Mouse (Mus musculus) kidney, embryonic 16.5 days (tissue): ENCODE results near the gene Tcf3. TPM values are rescaled to one million over a fixed set of nuclear protein-coding genes. Genes with fewer than 3 reads are reported as not detected.

Experiments used
- ATAC-seq: fragments of 200-750 bp; cut with Nextera tagmentation; 2 replicates; pipeline ENCODE4 v1.8.0; 2017; ENCODE audit warnings: moderate TSS enrichment; ENCODE audit not compliant: low FRiP score, low TSS enrichment
- H3K27ac ChIP-seq: fragments of 300-500 bp; sonication (generic); 2 replicates; pipeline ENCODE4 v1.5.1; 2014; ENCODE audit warnings: low read length
- H3K27me3 ChIP-seq: fragments of 300-500 bp; sonication (generic); 2 replicates; pipeline ENCODE4 v1.6.1; 2014; ENCODE audit warnings: low read length, control low read depth, mixed read lengths; ENCODE audit not compliant: insufficient read depth
- H3K36me3 ChIP-seq: fragments of 300-500 bp; sonication (generic); 2 replicates; pipeline ENCODE4 v1.6.1; 2014; ENCODE audit warnings: low read length, control low read depth, mixed read lengths; ENCODE audit not compliant: insufficient read depth
- H3K4me1 ChIP-seq: fragments of 300-500 bp; sonication (generic); 2 replicates; pipeline ENCODE4 v1.6.1; 2014; ENCODE audit warnings: low read length, control low read depth, mixed read lengths; ENCODE audit not compliant: insufficient read depth
- H3K4me2 ChIP-seq: fragments of 300-500 bp; sonication (generic); replicated peaks from 2 replicates; pipeline ENCODE4 v1.6.1; 2014; ENCODE audit warnings: low read depth, low read length
- H3K4me3 ChIP-seq: fragments of 300-500 bp; sonication (generic); 2 replicates; pipeline ENCODE4 v1.5.1; 2014; ENCODE audit warnings: mild to moderate bottlenecking, low read length
- H3K9ac ChIP-seq: fragments of 300-500 bp; sonication (generic); replicated peaks from 2 replicates; pipeline ENCODE4 v1.6.1; 2014; ENCODE audit warnings: low read length
- H3K9me3 ChIP-seq: fragments of 300-500 bp; sonication (generic); 2 replicates; pipeline ENCODE4 v1.6.1; 2016; ENCODE audit warnings: low read length, control low read depth
- WGBS: fragments of 180-500 bp; shearing (Covaris S2); extraction: QIAGEN DNeasy Blood & Tissue Kit; methylation state at CpG from one replicate; pipeline ENCODE4 v1.1.7; 2014; 5-methylcytosine and 5-hydroxymethylcytosine counted together
- polyA plus RNA-seq: library from polyadenylated mRNA; unstranded; fragments of >200 nt; fragmentation: Nextera tagmentation; extraction: Ambion mirVana; gene quantifications from 2 replicates; pipeline ENCODE4 v1.2.1, GENCODE M21; 2015

Tcf3 gene
- polyA plus RNA-seq, 1 experiment from 2014 or later = 118 TPM

DNA sequence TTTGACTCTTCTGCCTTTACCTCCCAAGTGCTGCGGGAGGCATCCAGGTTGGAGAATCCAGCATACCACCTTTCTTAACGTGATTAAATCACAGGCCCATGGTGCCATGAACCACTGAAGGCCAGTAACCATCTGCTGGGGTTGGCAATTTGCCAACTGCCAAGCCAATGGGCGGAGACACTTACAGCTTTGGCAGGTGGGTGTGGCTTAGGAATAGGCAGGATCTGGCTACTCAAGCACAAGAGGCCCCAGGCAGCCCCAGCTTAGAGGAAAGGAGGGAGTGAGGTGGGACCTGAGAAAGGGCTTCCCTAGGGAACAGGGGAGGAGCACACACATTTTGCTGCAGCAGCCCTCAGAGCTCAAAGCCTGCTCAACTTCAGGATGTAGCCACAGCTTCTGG, 15.1 kb downstream of the Tcf3 start:
- H3K4me1 ChIP-seq = peaks cover 4% of the 10 kb centered on the region; the same call in 1 of the 2 replicates
- H3K9ac ChIP-seq = no peak overlapping the region
- no peak overlapping the region for H3K27ac ChIP-seq
- WGBS = 59% methylated on average over 3 of the region's 3 CpGs
- no peaks in the 10 kb centered on the region for H3K27me3 ChIP-seq
- peaks cover 85% of the 10 kb centered on the region for H3K36me3 ChIP-seq
- H3K4me2 ChIP-seq = no peak overlapping the region
- no peak for ATAC-seq
- no peak overlapping the region for H3K4me3 ChIP-seq
- no peaks in the 10 kb centered on the region for H3K9me3 ChIP-seq

- no peak overlapping the region for H3K4me2 ChIP-seq
- peaks cover 90% of the 10 kb centered on the region for H3K36me3 ChIP-seq
- no peak overlapping the region for H3K9ac ChIP-seq
- H3K4me3 ChIP-seq = no peak overlapping the region
- no peak overlapping the region for H3K27ac ChIP-seq
- ATAC-seq = no peak
- 82% methylated on average over 1 of the region's 1 CpGs for WGBS
- no peaks in the 10 kb centered on the region for H3K27me3 ChIP-seq
- H3K4me1 ChIP-seq = peaks cover 4% of the 10 kb centered on the region; the same call in 1 of the 2 replicates
- no peaks in the 10 kb centered on the region for H3K9me3 ChIP-seq
These were observed 15.6 kb downstream of the Tcf3 start for GRCm38 (mm10) chr10:80417841-80418240.

GRCm38 (mm10) chr10:80417371-80417770, 16.1 kb downstream of the Tcf3 start:
- H3K4me1 ChIP-seq = peaks cover 4% of the 10 kb centered on the region; the same call in 1 of the 2 replicates
- H3K36me3 ChIP-seq = peaks cover 94% of the 10 kb centered on the region
- no peaks in the 10 kb centered on the region for H3K9me3 ChIP-seq
- H3K4me3 ChIP-seq = no peak overlapping the region
- H3K27ac ChIP-seq = no peak overlapping the region
- no peak overlapping the region for H3K4me2 ChIP-seq
- no peaks in the 10 kb centered on the region for H3K27me3 ChIP-seq
- 96% methylated on average over 10 of the region's 10 CpGs for WGBS
- no peak overlapping the region for H3K9ac ChIP-seq
- ATAC-seq = no peak

DNA sequence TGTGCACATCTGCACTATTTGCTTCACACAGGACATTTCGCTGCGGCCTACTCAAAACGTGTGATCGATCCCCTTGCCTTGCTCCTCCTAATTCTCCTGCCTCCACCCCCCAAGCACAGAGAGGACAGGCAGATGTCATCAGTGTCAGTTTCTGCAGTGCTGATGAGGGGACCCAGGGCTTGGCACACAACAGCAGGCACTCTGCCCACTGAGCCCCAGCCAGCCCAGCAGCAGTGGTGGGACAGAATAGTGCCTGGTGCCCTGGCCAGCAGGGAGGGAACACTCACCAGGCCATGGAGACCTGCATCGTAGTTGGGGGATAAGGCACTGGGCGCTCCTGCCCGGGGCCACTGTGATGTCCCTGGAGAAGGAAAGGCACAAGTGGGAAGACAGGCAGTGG, 17.9 kb downstream of the Tcf3 start:
- WGBS = 91% methylated on average over 7 of the region's 7 CpGs
- H3K4me2 ChIP-seq = no peak overlapping the region
- no peak overlapping the region for H3K9ac ChIP-seq
- no peak overlapping the region for H3K27ac ChIP-seq
- no peak overlapping the region for H3K4me3 ChIP-seq
- peaks cover 4% of the 10 kb centered on the region; the same call in 1 of the 2 replicates for H3K4me1 ChIP-seq
- ATAC-seq = no peak
- no peaks in the 10 kb centered on the region for H3K9me3 ChIP-seq
- H3K27me3 ChIP-seq = no peaks in the 10 kb centered on the region
- peaks cover 100% of the 10 kb centered on the region for H3K36me3 ChIP-seq

- ATAC-seq = no peak
- no peak overlapping the region for H3K9ac ChIP-seq
- no peak overlapping the region for H3K27ac ChIP-seq
- H3K4me3 ChIP-seq = no peak overlapping the region
- 86% methylated on average over 37 of the region's 44 CpGs for WGBS
- peaks cover 91% of the 10 kb centered on the region for H3K36me3 ChIP-seq
- H3K27me3 ChIP-seq = no peaks in the 10 kb centered on the region
- H3K4me2 ChIP-seq = no peak overlapping the region
- peaks cover 3% of the 10 kb centered on the region; the same call in 1 of the 2 replicates for H3K4me1 ChIP-seq
- no peaks in the 10 kb centered on the region for H3K9me3 ChIP-seq
These were observed 20.5 kb downstream of the Tcf3 start for GRCm38 (mm10) chr10:80412656-80413541.

- Histone ChIP-seq H3K4me1 (peaks cover 23% of the 10 kb centered on the region), H3K9ac (no peak overlapping the region; the same call in 1 of the 2 replicates), H3K9me3 (no peaks in the 10 kb centered on the region; the same call in 1 of the 2 replicates), H3K27ac (peak overlapping the region; percentile 90; the same call in 1 of the 2 replicates), H3K27me3 (no peaks in the 10 kb centered on the region), H3K4me3 (no peak overlapping the region), H3K4me2 (no peak overlapping the region), H3K36me3 (peaks cover 55% of the 10 kb centered on the region)
- WGBS = 40% methylated on average over 4 of the region's 4 CpGs
- ATAC-seq = no peak
These were observed 25.5 kb downstream of the Tcf3 start for GRCm38 (mm10) chr10:80407924-80408323.

GRCm38 (mm10) chr10:80406684-80407501, 26.6 kb downstream of the Tcf3 start, which contains the start of gene Uqcr11:
TSS of gene Uqcr11 (minus strand) at chr10:80406830.
- peak within 1 kb of the TSS; percentile 90 for H3K9ac ChIP-seq
- no peaks in the 10 kb centered on the region for H3K27me3 ChIP-seq
- ATAC-seq = peak; percentile 76
- WGBS = under 1% methylated on average over 27 of the region's 27 CpGs
- H3K4me1 ChIP-seq = peaks cover 23% of the 10 kb centered on the region
- H3K9me3 ChIP-seq = no peaks in the 10 kb centered on the region; the same call in 1 of the 2 replicates
- H3K27ac ChIP-seq = peak within 1 kb of the TSS; percentile 90
- H3K4me3 ChIP-seq = peak within 1 kb of the TSS; percentile 94
- H3K36me3 ChIP-seq = peaks cover 55% of the 10 kb centered on the region
- H3K4me2 ChIP-seq = peak within 1 kb of the TSS; percentile 83

DNA sequence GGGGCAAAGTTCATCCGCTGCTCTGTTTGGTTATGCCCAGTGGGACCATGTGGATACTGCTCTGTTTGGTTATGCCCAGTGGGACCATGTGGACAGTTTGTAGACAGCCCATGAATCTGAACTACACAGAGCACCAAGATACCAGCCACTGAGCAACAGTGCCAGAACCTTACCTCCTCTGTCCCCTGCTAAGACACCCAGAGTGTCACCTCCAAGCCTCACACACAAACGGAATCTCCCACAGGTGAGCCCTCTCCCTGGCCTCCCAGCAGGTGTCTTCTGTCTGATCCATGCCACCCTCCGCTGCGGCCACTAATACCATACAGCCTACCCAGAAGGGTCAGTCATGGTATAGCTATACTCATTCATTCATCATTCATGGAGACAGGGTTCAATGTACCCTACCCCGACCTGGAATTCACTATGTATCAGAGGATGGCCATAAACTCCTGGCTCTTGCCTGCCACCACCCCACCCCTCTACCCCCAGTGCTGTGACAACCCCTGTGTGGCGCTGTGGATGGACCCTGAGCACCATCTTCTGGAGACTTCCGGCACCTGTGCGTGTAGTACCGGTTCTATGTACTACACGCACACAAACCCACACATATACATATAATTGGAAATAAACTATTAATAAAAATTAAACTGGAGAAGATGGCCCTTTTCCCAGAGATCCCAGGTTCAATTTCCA, 27.8 kb downstream of the Tcf3 start:
- Histone ChIP-seq H3K4me3 (peak overlapping the region; percentile 94), H3K9ac (peak overlapping the region; percentile 90), H3K9me3 (no peaks in the 10 kb centered on the region; the same call in 1 of the 2 replicates), H3K27me3 (no peaks in the 10 kb centered on the region), H3K4me2 (peak overlapping the region; percentile 83), H3K4me1 (peaks cover 27% of the 10 kb centered on the region), H3K27ac (no peak overlapping the region), H3K36me3 (peaks cover 50% of the 10 kb centered on the region)
- ATAC-seq = no peak
- 52% methylated on average over 10 of the region's 10 CpGs for WGBS

- peaks cover 31% of the 10 kb centered on the region for H3K36me3 ChIP-seq
- no peaks in the 10 kb centered on the region; the same call in 1 of the 2 replicates for H3K9me3 ChIP-seq
- peaks cover 35% of the 10 kb centered on the region for H3K4me1 ChIP-seq
- H3K4me3 ChIP-seq = no peak overlapping the region
- H3K9ac ChIP-seq = no peak overlapping the region
- WGBS = 91% methylated on average over 4 of the region's 4 CpGs
- H3K4me2 ChIP-seq = no peak overlapping the region
- no peak overlapping the region for H3K27ac ChIP-seq
- no peaks in the 10 kb centered on the region for H3K27me3 ChIP-seq
- no peak for ATAC-seq
These were observed 30.3 kb downstream of the Tcf3 start for GRCm38 (mm10) chr10:80403044-80403692.
